In genomic region chr1:182081744-182082419, GRCm38 (mm10) we compare ENCODE assay signal across 8 mouse cellular contexts. TPM values are rescaled to one million over a fixed set of nuclear protein-coding genes. Genes with fewer than 3 reads are reported as not detected.
A peak's percentile ranks its signal among the peaks of the same experiment; 100 is the strongest.
DNase-seq lines count a peak whose midpoint lies in the region; ATAC-seq and TF ChIP-seq lines count a peak whose summit lies in the region.

No protein-coding gene starts in this region.

- ATAC-seq in lung, embryonic 15.5 days (ENCODE audit: borderline replicate concordance, extremely low read depth, low FRiP score, low TSS enrichment), result peak; percentile 55; the same call in 1 of the 2 replicates
- ATAC-seq in granulocyte monocyte progenitor cell, adult 5-6 weeks (replicated peaks; ENCODE audit: poor library complexity, severe bottlenecking), result peak; percentile 71
- no peak for ATAC-seq in neural tube, embryonic 15.5 days (ENCODE audit: low FRiP score)
- no peak; the same call in 1 of the 2 replicates for ATAC-seq in frontal cortex, adult (ENCODE audit: low TSS enrichment)

- 20% methylated on average over 16 of the region's 16 CpGs for WGBS in lung, embryonic 15.5 days
- WGBS in limb, embryonic 10.5 days, result 20% methylated on average over 16 of the region's 16 CpGs
- 20% methylated on average over 16 of the region's 16 CpGs for WGBS in neural tube, embryonic 15.5 days
- 56% methylated on average over 16 of the region's 16 CpGs for WGBS in cerebellum, adult 2 months

- H3K9me3 ChIP-seq in lung, embryonic 15.5 days, result no peaks in the 10 kb centered on the region; the same call in 1 of the 2 replicates
- no peaks in the 10 kb centered on the region for H3K9me3 ChIP-seq in limb, embryonic 10.5 days (replicated peaks)
- H3K9me3 ChIP-seq in neural tube, embryonic 15.5 days (replicated peaks), result no peaks in the 10 kb centered on the region

- no peak overlapping the region for H3K9ac ChIP-seq in lung, embryonic 15.5 days
- no peak overlapping the region for H3K9ac ChIP-seq in neural tube, embryonic 15.5 days (replicated peaks)

- no peak for TF ChIP-seq POLR2A in cerebellum, adult 2 months (IDR thresholded peaks at IDR 0.05; ENCODE audit: borderline replicate concordance, insufficient read depth, low read length)

- peaks cover 16% of the 10 kb centered on the region for H3K4me1 ChIP-seq in lung, embryonic 15.5 days
- H3K4me1 ChIP-seq in limb, embryonic 10.5 days, result peaks cover 15% of the 10 kb centered on the region
- peaks cover 11% of the 10 kb centered on the region for H3K4me1 ChIP-seq in neural tube, embryonic 15.5 days
- no peaks in the 10 kb centered on the region for H3K4me1 ChIP-seq in cerebellum, adult 2 months (ENCODE audit: control insufficient read depth, insufficient read depth, low read length)

- H3K36me3 ChIP-seq in lung, embryonic 15.5 days, result no peaks in the 10 kb centered on the region
- no peaks in the 10 kb centered on the region for H3K36me3 ChIP-seq in limb, embryonic 10.5 days
- H3K36me3 ChIP-seq in neural tube, embryonic 15.5 days, result no peaks in the 10 kb centered on the region

- no peak overlapping the region for H3K27ac ChIP-seq in lung, embryonic 15.5 days
- peak overlapping the region; percentile 78 for H3K27ac ChIP-seq in limb, embryonic 10.5 days
- peak overlapping the region; percentile 56; the same call in 1 of the 2 replicates for H3K27ac ChIP-seq in neural tube, embryonic 15.5 days (replicated peaks)
- H3K27ac ChIP-seq in cerebellum, adult 2 months (ENCODE audit: insufficient read depth, low read length), result no peak overlapping the region

- peak overlapping the region; percentile 10; the same call in 1 of the 2 replicates for H3K4me2 ChIP-seq in lung, embryonic 15.5 days
- H3K4me2 ChIP-seq in neural tube, embryonic 15.5 days, result 0 out of 2 replicates have a peak overlapping the region, but pooled peaks have one; percentile 2

- H3K27me3 ChIP-seq in lung, embryonic 15.5 days, result no peaks in the 10 kb centered on the region
- no peaks in the 10 kb centered on the region for H3K27me3 ChIP-seq in limb, embryonic 10.5 days (ENCODE audit: low read depth, poor library complexity, severe bottlenecking)
- no peaks in the 10 kb centered on the region for H3K27me3 ChIP-seq in neural tube, embryonic 15.5 days (replicated peaks)
- H3K27me3 ChIP-seq in cerebellum, adult 2 months (ENCODE audit: control insufficient read depth, insufficient read depth, low read length), result no peaks in the 10 kb centered on the region; the same call in 1 of the 2 replicates

- TF ChIP-seq CTCF in cerebellum, adult 2 months (IDR thresholded peaks at IDR 0.05; ENCODE audit: borderline replicate concordance, insufficient read depth, low read depth, low read length), result no peak

- no peak for DNase-seq in lung, postnatal 14 days
- peak; percentile 75 for DNase-seq in limb, embryonic 10.5 days (ENCODE audit: low spot score)
- DNase-seq in cerebellum, postnatal 14 days, result no peak
- no peak for DNase-seq in cerebellum, adult 2 months

- H3K4me3 ChIP-seq in lung, embryonic 15.5 days, result no peak overlapping the region
- H3K4me3 ChIP-seq in limb, embryonic 10.5 days, result peak overlapping the region; percentile 22
- H3K4me3 ChIP-seq in neural tube, embryonic 15.5 days (replicated peaks), result no peak overlapping the region
- no peak overlapping the region for H3K4me3 ChIP-seq in cerebellum, adult 2 months (replicated peaks; ENCODE audit: insufficient read depth, low read depth, low read length)

RNA-seq across cellular contexts. Expression of gene Srp9, which starts 42.7 kb away (rescaled TPM):
- 132 and 143 TPM in 2 replicates for polyA plus RNA-seq in lung, embryonic 15.5 days (2015; fragmentation: Nextera tagmentation; extraction: Ambion mirVana)
- total RNA-seq in granulocyte monocyte progenitor cell, adult 5-6 weeks (2014; fragmentation: Nextera tagmentation), result 147 and 167 TPM in 2 replicates
- total RNA-seq in granulocyte monocyte progenitor cell, adult 5-6 weeks (2017), result 168 and 203 TPM in 2 replicates
- polyA plus RNA-seq in limb, embryonic 10.5 days (2016; fragmentation: Nextera tagmentation; extraction: Ambion mirVana), result 168 TPM in 2 replicates
- polyA plus RNA-seq in neural tube, embryonic 15.5 days (2015; fragmentation: Nextera tagmentation; extraction: Ambion mirVana), result 132 and 140 TPM in 2 replicates
- polyA plus RNA-seq in cerebellum, adult 2 months (2012; rRNA removed), result 113 and 124 TPM in 2 replicates

Comparison
In these comparisons a context has a peak if more than half of its experiments do, and no peak if none do; other contexts are left out.
1. ATAC-seq: peak in lung, embryonic 15.5 days (single experiment) and granulocyte monocyte progenitor cell, adult 5-6 weeks (single experiment); none in neural tube, embryonic 15.5 days (single experiment) and frontal cortex, adult (single experiment).
2. H3K27ac ChIP-seq: peak in limb, embryonic 10.5 days (single experiment) and neural tube, embryonic 15.5 days (single experiment); none in lung, embryonic 15.5 days (single experiment) and cerebellum, adult 2 months (single experiment).